Mouse (Mus musculus): Measurements from ENCODE around the gene Map2. TPM values are rescaled to one million over a fixed set of nuclear protein-coding genes. Genes with fewer than 3 reads are reported as not detected.

Map2 gene
- total and polyA plus RNA-seq, 3 experiments, result not detected

DNA sequence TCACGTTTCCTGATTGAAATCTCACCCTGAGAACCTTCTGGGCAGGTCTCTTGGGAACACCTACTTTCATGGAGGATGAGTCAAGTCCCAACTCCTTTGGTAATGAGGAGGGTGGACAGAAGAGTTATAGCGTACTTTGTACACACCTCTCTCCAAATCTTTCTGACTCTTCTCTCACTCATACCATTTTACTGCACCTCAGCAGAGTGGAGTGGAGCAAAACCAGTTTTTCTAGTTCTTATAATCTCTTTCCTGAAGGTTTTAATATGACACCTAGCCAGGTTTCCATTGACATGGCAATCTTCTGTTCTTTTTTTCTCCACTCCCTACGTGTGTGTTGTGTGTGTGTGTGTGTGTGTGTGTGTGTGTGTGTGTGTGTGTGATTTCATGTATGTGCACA is 29.9 kb upstream of the Map2 start:
- Histone ChIP-seq H3K27me3 (ENCODE audit: control insufficient read depth in 1 of 2, insufficient read depth in 2 of 2, low read length in 2 of 2) (no peaks in the 10 kb centered on the region), H3K27ac (ENCODE audit: control insufficient read depth, low read depth, low read length) (no peak overlapping the region), H3K4me1 (ENCODE audit: control insufficient read depth in 1 of 2, insufficient read depth in 2 of 2, low read length in 2 of 2) (no peaks in the 10 kb centered on the region), H3K9me3 (replicated peaks; ENCODE audit: insufficient read depth, low read length) (no peaks in the 10 kb centered on the region), H3K9ac (ENCODE audit: control insufficient read depth, low read depth, low read length, poor library complexity, severe bottlenecking) (no peak overlapping the region), H3K36me3 (ENCODE audit: control insufficient read depth in 1 of 2, insufficient read depth in 2 of 2, low read length in 2 of 2) (no peaks in the 10 kb centered on the region), H3K4me3 (ENCODE audit: control insufficient read depth in 1 of 2, insufficient read depth in 1 of 2, low read depth in 2 of 2, low read length in 2 of 2) (no peak overlapping the region), H3K79me2 (ENCODE audit: control insufficient read depth, insufficient read depth, low read length, poor library complexity) (no peaks in the 10 kb centered on the region)
- TF ChIP-seq MXI1 (IDR thresholded peaks at IDR 0.05; ENCODE audit: low read depth, low read length) (no peak), CHD2 (IDR thresholded peaks at IDR 0.05; ENCODE audit: low read length) (no peak), CHD1 (IDR thresholded peaks at IDR 0.05; ENCODE audit: low read depth, low read length) (no peak), GABPA (IDR thresholded peaks at IDR 0.05; ENCODE audit: low read depth, low read length) (no peak), TCF12 (IDR thresholded peaks at IDR 0.05; ENCODE audit: low read depth, low read length) (no peak), NELFE (IDR thresholded peaks at IDR 0.05; ENCODE audit: low read depth, low read length) (no peak), CTCF (IDR thresholded peaks at IDR 0.05 in 2 of 3, conservative IDR thresholded peaks at IDR 0.05 in 1 of 3; ENCODE audit: control insufficient read depth in 1 of 3, insufficient read depth in 1 of 3, low read depth in 2 of 3, low read length in 3 of 3, poor library complexity in 1 of 3, severe bottlenecking in 1 of 3) (no peak), UBTF (IDR thresholded peaks at IDR 0.05; ENCODE audit: borderline replicate concordance, insufficient read depth, low read depth, low read length) (no peak), RCOR1 (IDR thresholded peaks at IDR 0.05; ENCODE audit: low read depth, low read length) (no peak), MAX (IDR thresholded peaks at IDR 0.05; ENCODE audit: low read length) (no peak), MAZ (IDR thresholded peaks at IDR 0.05; ENCODE audit: low read depth, low read length) (no peak), NRF1 (IDR thresholded peaks at IDR 0.05; ENCODE audit: insufficient read depth, low read depth, low read length, poor library complexity, severe bottlenecking) (no peak), ZMIZ1 (IDR thresholded peaks at IDR 0.05; ENCODE audit: low read depth, low read length) (no peak), TAL1 (IDR thresholded peaks at IDR 0.05; ENCODE audit: low read length) (no peak), E2F4 (IDR thresholded peaks at IDR 0.05; ENCODE audit: borderline replicate concordance, low read depth, low read length) (no peak), ELF1 (IDR thresholded peaks at IDR 0.05; ENCODE audit: low read depth, low read length) (no peak), USF1 (IDR thresholded peaks at IDR 0.05; ENCODE audit: low read depth, low read length) (no peak)
- no peak for DNase-seq (ENCODE audit: low read depth, low spot score)

DNA sequence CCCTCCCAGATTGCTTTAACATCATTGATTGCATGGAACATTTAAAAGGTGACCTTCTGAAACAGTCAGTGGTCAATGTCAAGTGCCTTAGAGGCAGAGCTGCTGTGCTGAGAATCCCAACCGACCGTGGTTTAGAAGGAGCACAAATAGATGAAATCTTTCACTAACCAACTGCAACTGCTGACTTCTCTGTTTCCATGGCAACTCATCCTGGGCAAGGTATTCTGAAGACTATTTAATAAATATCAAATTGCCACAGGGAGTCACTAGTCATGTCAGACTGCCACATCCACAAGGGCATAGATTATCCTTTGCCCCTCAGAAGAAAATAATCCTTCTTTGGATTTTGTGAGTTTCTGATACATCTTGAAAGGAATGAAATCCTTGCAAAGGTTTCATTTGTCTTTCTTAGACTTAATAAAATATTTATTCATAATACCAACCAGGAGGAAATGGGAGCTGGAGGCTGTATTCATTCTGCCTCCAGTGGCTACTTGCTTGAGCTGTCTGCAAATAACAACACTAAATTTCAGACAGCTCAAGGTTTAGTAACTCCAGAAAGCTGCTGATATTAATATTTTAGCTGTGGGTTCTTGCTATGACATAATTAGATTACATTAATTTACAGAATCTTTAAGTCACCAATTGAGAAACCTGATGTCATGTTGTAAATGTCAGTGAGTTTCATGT is 26.1 kb upstream of the Map2 start:
- Histone ChIP-seq H3K27ac (ENCODE audit: control insufficient read depth, low read depth, low read length) (no peak overlapping the region), H3K9me3 (replicated peaks; ENCODE audit: insufficient read depth, low read length) (no peaks in the 10 kb centered on the region), H3K4me1 (ENCODE audit: control insufficient read depth in 1 of 2, insufficient read depth in 2 of 2, low read length in 2 of 2) (no peaks in the 10 kb centered on the region), H3K36me3 (ENCODE audit: control insufficient read depth in 1 of 2, insufficient read depth in 2 of 2, low read length in 2 of 2) (no peaks in the 10 kb centered on the region), H3K9ac (ENCODE audit: control insufficient read depth, low read depth, low read length, poor library complexity, severe bottlenecking) (no peak overlapping the region), H3K4me3 (ENCODE audit: control insufficient read depth in 1 of 2, insufficient read depth in 1 of 2, low read depth in 2 of 2, low read length in 2 of 2) (no peak overlapping the region), H3K27me3 (ENCODE audit: control insufficient read depth in 1 of 2, insufficient read depth in 2 of 2, low read length in 2 of 2) (no peaks in the 10 kb centered on the region), H3K79me2 (ENCODE audit: control insufficient read depth, insufficient read depth, low read length, poor library complexity) (no peaks in the 10 kb centered on the region)
- TF ChIP-seq TAL1 (IDR thresholded peaks at IDR 0.05; ENCODE audit: low read length), result no peak
- TF ChIP-seq MYC (IDR thresholded peaks at IDR 0.05; ENCODE audit: low read depth, low read length), result no peak
- TF ChIP-seq JUND (IDR thresholded peaks at IDR 0.05; ENCODE audit: low read depth, low read length), result no peak
- no peak for TF ChIP-seq E2F4 (IDR thresholded peaks at IDR 0.05; ENCODE audit: borderline replicate concordance, low read depth, low read length)
- TF ChIP-seq EP300 (IDR thresholded peaks at IDR 0.05; ENCODE audit: low read depth in 1 of 2, low read length in 2 of 2), result no peak
- DNase-seq (ENCODE audit: low read depth, low spot score), result no peak
